Mouse (Mus musculus): Measurements from ENCODE around the gene H2-M10.4. TPM values are rescaled to one million over a fixed set of nuclear protein-coding genes. Genes with fewer than 3 reads are reported as not detected.
A peak's percentile ranks its signal among the peaks of the same experiment; 100 is the strongest.
"Not testable (repeated sequence)": the region's sequence is repeated elsewhere in the genome, so short reads cannot be mapped to it uniquely, and the experiment has no call there.

H2-M10.4 gene
- not detected for total RNA-seq (2021)
- long read RNA-seq, experiment 1: 0 reads
- long read RNA-seq, experiment 2: 0 reads

- no peak for DNase-seq
- intact Hi-C loops (cut with DNase I): no loop called here
These were observed at the start of gene H2-M10.4 for GRCm38 (mm10) chr17:36462234-36462633. H2-M10.4 (minus strand) TSS chr17:36462334.

GRCm38 (mm10) chr17:36503910-36504309 lies 41.8 kb upstream of the H2-M10.4 start:
- intact Hi-C loops (cut with DNase I): no loop called here
- DNase-seq: no peak

- DNase-seq: no peak
- intact Hi-C loops (cut with DNase I): no loop called here
These were observed 38.3 kb upstream of the H2-M10.4 start for GRCm38 (mm10) chr17:36500435-36500834.

- intact Hi-C loops (cut with DNase I): not testable (repeated sequence)
These were observed 26.0 kb upstream of the H2-M10.4 start for GRCm38 (mm10) chr17:36488181-36488580.

GRCm38 (mm10) chr17:36486687-36487230 lies 24.6 kb upstream of the H2-M10.4 start:
- intact Hi-C loops (cut with DNase I): no loop called here

More at GRCm38 (mm10) chr17:36488181-36488580, 26.0 kb upstream of the H2-M10.4 start:
- DNase-seq: not testable (repeated sequence)

GRCm38 (mm10) chr17:36483865-36484264 lies 21.7 kb upstream of the H2-M10.4 start:
- DNase-seq: no peak
- intact Hi-C loops (cut with DNase I): no loop called here

More at GRCm38 (mm10) chr17:36486687-36487230, 24.6 kb upstream of the H2-M10.4 start:
- no peak for DNase-seq

- intact Hi-C loops (cut with DNase I): no loop called here
- no peak for DNase-seq
These were observed 5.9 kb downstream of the H2-M10.4 start for GRCm38 (mm10) chr17:36456260-36456659.

- DNase-seq: no peak
- intact Hi-C loops (cut with DNase I): no loop called here
These were observed 30.7 kb downstream of the H2-M10.4 start for GRCm38 (mm10) chr17:36431411-36431810.

- intact Hi-C loops (cut with DNase I): loop anchor here (1.0 to 2.0 kb wide), 2 partner anchors 61 to 109 kb away; no protein-coding TSS in a partner anchor
- peak in 1 of 2 experiments; percentile 36 for DNase-seq
These were observed 43.9 kb downstream of the H2-M10.4 start for GRCm38 (mm10) chr17:36418091-36418754.

GRCm38 (mm10) chr17:36417416-36417815 lies 44.7 kb downstream of the H2-M10.4 start:
- no peak for DNase-seq
- intact Hi-C loops (cut with DNase I): no loop called here

- intact Hi-C loops (cut with DNase I): no loop called here
- DNase-seq: no peak
These were observed 46.7 kb downstream of the H2-M10.4 start for GRCm38 (mm10) chr17:36415407-36415806.

- DNase-seq: no peak
- intact Hi-C loops (cut with DNase I): no loop called here
These were observed 47.8 kb downstream of the H2-M10.4 start for GRCm38 (mm10) chr17:36414361-36414760.

Other genes with a start within 250 kb of the H2-M10.4 start
- 10 to 100 TPM; 33.1 to 34.2 TPM for gene Rpp21, start 204.3 kb downstream of the H2-M10.4 start, total RNA-seq (2021)
- gene Trim39, start 190.1 kb downstream of the H2-M10.4 start, total RNA-seq (2021): 1 to 10 TPM; 7.7 to 7.9 TPM
- gene H2-M10.2, start 175.8 kb downstream of the H2-M10.4 start, total RNA-seq (2021): not detected
- not detected for gene H2-M10.1, start 136.2 kb downstream of the H2-M10.4 start, total RNA-seq (2021)
- gene H2-M10.3, start 93.9 kb downstream of the H2-M10.4 start, total RNA-seq (2021): not detected
- not detected for gene H2-M11, start 84.7 kb upstream of the H2-M10.4 start, total RNA-seq (2021)
- under 1 TPM in 1 of 2 experiments, not detected in 1; 0.26 TPM for gene H2-M9, start 180.3 kb upstream of the H2-M10.4 start, total RNA-seq (2021)
- not detected for gene H2-M1, start 209.9 kb upstream of the H2-M10.4 start, total RNA-seq (2021)